Mouse (Mus musculus): ENCODE measurements at regions not wholly inside any gene's neighbourhood (a gene's known extent, or its start where the extent isn't known, plus 50 kb on each side); places are given as distances from the start of the nearest gene placed in this dataset.

DNA sequence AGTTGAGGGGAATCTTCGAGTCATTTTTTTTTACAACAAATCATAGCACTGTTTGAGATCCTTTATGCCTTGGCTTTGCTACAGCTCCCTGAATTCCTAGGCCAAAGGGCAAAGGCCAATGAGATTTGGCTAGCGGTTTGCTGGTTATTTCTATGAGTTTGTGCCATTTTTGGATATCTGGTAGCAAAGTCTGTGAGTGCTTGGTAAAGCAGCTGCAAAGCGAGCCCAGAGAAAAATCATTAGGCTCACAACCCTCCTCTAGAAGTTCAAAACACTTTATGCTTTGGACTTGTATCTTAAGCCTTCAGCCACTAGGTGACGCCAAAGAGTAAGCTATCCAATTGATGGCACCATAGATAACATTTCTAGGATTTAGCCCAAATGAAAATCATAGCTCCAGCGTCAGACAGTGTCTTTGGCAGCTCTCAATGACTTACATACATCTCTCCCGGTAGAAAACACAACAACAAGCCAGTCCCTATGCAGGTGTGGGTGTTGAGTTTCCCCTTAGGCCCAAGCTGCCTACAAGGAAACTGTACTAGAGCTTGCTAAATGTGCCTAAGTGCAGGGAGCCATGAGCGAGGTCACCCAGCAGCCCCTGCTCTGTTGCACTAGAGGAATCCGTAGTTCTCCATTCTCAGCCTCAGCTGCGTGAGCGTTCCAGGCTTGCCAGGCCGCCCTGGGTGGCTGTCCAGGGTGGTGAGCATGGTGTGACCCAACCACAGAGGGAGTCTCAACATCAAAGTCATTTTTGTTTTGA, 109.8 kb upstream of the Chrna7 start:
- TF ChIP-seq POLR2A (IDR thresholded peaks at IDR 0.05; ENCODE audit: borderline replicate concordance, control insufficient read depth, low read depth, low read length) (no peak), CTCF (IDR thresholded peaks at IDR 0.05; ENCODE audit: control insufficient read depth, insufficient read depth, low read length) (no peak)
